Mouse (Mus musculus) embryonic fibroblast, embryonic 13.5 days (primary cell): ENCODE measurements at regions not wholly inside any gene's neighbourhood (a gene's known extent, or its start where the extent isn't known, plus 50 kb on each side); places are given as distances from the start of the nearest gene placed in this dataset.
A peak's percentile ranks its signal among the peaks of the same experiment; 100 is the strongest.

Experiments used
- H3K27ac ChIP-seq: 2 replicates; pipeline ENCODE4 v1.5.1; 2012; ENCODE audit warnings: low read length, control low read depth, inconsistent platforms; ENCODE audit not compliant: insufficient read depth
- H3K4me1 ChIP-seq: 2 replicates; pipeline ENCODE4 v1.6.1; 2011; ENCODE audit warnings: low read length; ENCODE audit not compliant: control insufficient read depth, insufficient read depth
- H3K4me3 ChIP-seq: 2 replicates; pipeline ENCODE4 v1.5.1; 2011; ENCODE audit warnings: mild to moderate bottlenecking, control low read depth, low read length; ENCODE audit not compliant: insufficient read depth
- CTCF ChIP-seq: IDR thresholded peaks from 2 replicates; pipeline ENCODE4 v1.5.1; 2011; ENCODE audit warnings: mild to moderate bottlenecking, control low read depth, low read length, moderate library complexity, borderline replicate concordance; ENCODE audit not compliant: insufficient read depth
- POLR2A ChIP-seq: IDR thresholded peaks from 2 replicates; pipeline ENCODE4 v1.6.1; 2011; ENCODE audit warnings: low read depth, mild to moderate bottlenecking, control low read depth, low read length, moderate library complexity

GRCm38 (mm10) chr12:9091951-9092350, 62.2 kb downstream of the Ttc32 start:
- peaks cover 10% of the 10 kb centered on the region for H3K4me1 ChIP-seq
- TF ChIP-seq CTCF (no peak), POLR2A (no peak)
- H3K27ac ChIP-seq, result no peak overlapping the region
- H3K4me3 ChIP-seq, result no peak overlapping the region

- Histone ChIP-seq H3K4me1 (peaks cover 8% of the 10 kb centered on the region), H3K27ac (peak overlapping the region; percentile 20; the same call in 1 of the 2 replicates), H3K4me3 (no peak overlapping the region)
- TF ChIP-seq POLR2A (no peak), CTCF (no peak)
Observed at GRCm38 (mm10) chr12:9095061-9095460, 65.3 kb downstream of the Ttc32 start.

GRCm38 (mm10) chr12:9106416-9106815, 76.6 kb downstream of the Ttc32 start:
- Histone ChIP-seq H3K4me3 (no peak overlapping the region), H3K4me1 (peaks cover 5% of the 10 kb centered on the region; the same call in 1 of the 2 replicates), H3K27ac (no peak overlapping the region)
- TF ChIP-seq POLR2A (no peak), CTCF (no peak)

- Histone ChIP-seq H3K4me1 (peaks cover 12% of the 10 kb centered on the region; the same call in 1 of the 2 replicates), H3K27ac (no peak overlapping the region), H3K4me3 (no peak overlapping the region)
- TF ChIP-seq POLR2A (no peak), CTCF (no peak)
Observed at GRCm38 (mm10) chr12:9109806-9110205, 80.0 kb downstream of the Ttc32 start.

GRCm38 (mm10) chr12:9112161-9112674, 82.4 kb downstream of the Ttc32 start:
- Histone ChIP-seq H3K4me1 (peaks cover 7% of the 10 kb centered on the region; the same call in 1 of the 2 replicates), H3K27ac (no peak overlapping the region), H3K4me3 (no peak overlapping the region)
- TF ChIP-seq POLR2A, result no peak
- TF ChIP-seq CTCF, result no peak

GRCm38 (mm10) chr12:9113652-9114051, 83.9 kb downstream of the Ttc32 start:
- Histone ChIP-seq H3K27ac (no peak overlapping the region), H3K4me1 (peaks cover 7% of the 10 kb centered on the region; the same call in 1 of the 2 replicates), H3K4me3 (no peak overlapping the region)
- no peak for TF ChIP-seq POLR2A
- TF ChIP-seq CTCF, result no peak

- Histone ChIP-seq H3K4me3 (no peak overlapping the region), H3K4me1 (peaks cover 7% of the 10 kb centered on the region; the same call in 1 of the 2 replicates), H3K27ac (no peak overlapping the region)
- no peak for TF ChIP-seq CTCF
- no peak for TF ChIP-seq POLR2A
Observed at GRCm38 (mm10) chr12:9114061-9114460, 84.3 kb downstream of the Ttc32 start.

GRCm38 (mm10) chr12:9118576-9118975, 88.8 kb downstream of the Ttc32 start:
- Histone ChIP-seq H3K4me3 (no peak overlapping the region), H3K4me1 (no peaks in the 10 kb centered on the region; the same call in 1 of the 2 replicates), H3K27ac (no peak overlapping the region)
- no peak for TF ChIP-seq POLR2A
- no peak for TF ChIP-seq CTCF

GRCm38 (mm10) chr12:9127931-9128550, 98.2 kb downstream of the Ttc32 start:
- no peak overlapping the region for H3K4me3 ChIP-seq
- no peak overlapping the region for H3K27ac ChIP-seq
- TF ChIP-seq POLR2A, result no peak
- no peaks in the 10 kb centered on the region; the same call in none of the 2 replicates for H3K4me1 ChIP-seq

- Histone ChIP-seq H3K27ac (no peak overlapping the region), H3K4me3 (no peak overlapping the region), H3K4me1 (no peaks in the 10 kb centered on the region; the same call in none of the 2 replicates)
- TF ChIP-seq POLR2A (no peak), CTCF (no peak)
Observed at GRCm38 (mm10) chr12:9128581-9129275, 98.9 kb downstream of the Ttc32 start.
